Mouse (Mus musculus) hindbrain, embryonic 15.5 days (tissue): ENCODE measurements around the gene Zcrb1. TPM values are rescaled to one million over a fixed set of nuclear protein-coding genes. Genes with fewer than 3 reads are reported as not detected.
"Not testable (repeated sequence)": the region's sequence is repeated elsewhere in the genome, so short reads cannot be mapped to it uniquely, and the experiment has no call there.

Source experiments
- ATAC-seq: fragments of 200-750 bp; cut with Nextera tagmentation; 2 replicates; pipeline ENCODE4 v1.8.0; 2017; ENCODE audit warnings: low read depth, moderate number of reproducible peaks, moderate TSS enrichment; ENCODE audit not compliant: low FRiP score
- H3K27ac ChIP-seq: fragments of 300-500 bp; sonication (generic); replicated peaks from 2 replicates; pipeline ENCODE4 v1.5.1; 2015; ENCODE audit warnings: mild to moderate bottlenecking, inconsistent platforms
- H3K27me3 ChIP-seq: fragments of 300-500 bp; sonication (generic); 2 replicates; pipeline ENCODE4 v1.6.1; 2015; ENCODE audit warnings: control low read depth, inconsistent platforms
- H3K36me3 ChIP-seq: fragments of 300-500 bp; sonication (generic); 2 replicates; pipeline ENCODE4 v1.6.1; 2015; ENCODE audit warnings: control low read depth, inconsistent platforms
- H3K4me1 ChIP-seq: fragments of 300-500 bp; sonication (generic); replicated peaks from 2 replicates; pipeline ENCODE4 v1.6.1; 2015; ENCODE audit warnings: control low read depth, inconsistent platforms
- H3K4me2 ChIP-seq: fragments of 300-500 bp; sonication (generic); 2 replicates; pipeline ENCODE4 v1.6.1; 2015; ENCODE audit warnings: moderate library complexity, mild to moderate bottlenecking, inconsistent platforms
- H3K4me3 ChIP-seq: fragments of 300-500 bp; sonication (generic); 2 replicates; pipeline ENCODE4 v1.5.1; 2015; ENCODE audit warnings: mild to moderate bottlenecking, inconsistent platforms
- H3K9ac ChIP-seq: fragments of 300-500 bp; sonication (generic); 2 replicates; pipeline ENCODE4 v1.6.1; 2015; ENCODE audit warnings: inconsistent platforms
- H3K9me3 ChIP-seq: fragments of 300-500 bp; sonication (generic); 2 replicates; pipeline ENCODE4 v1.6.1; 2016; ENCODE audit warnings: control low read depth, inconsistent platforms
- WGBS: fragments of 180-500 bp; shearing (Covaris S2); methylation state at CpG from one replicate; pipeline ENCODE4 v1.1.7; 2015; 5-methylcytosine and 5-hydroxymethylcytosine counted together
- polyA plus RNA-seq: library from polyadenylated mRNA; unstranded; fragments of >200 nt; fragmentation: Nextera tagmentation; extraction: Ambion mirVana; gene quantifications from 2 replicates; pipeline ENCODE4 v1.2.1, GENCODE M21; 2015

Zcrb1 gene
- polyA plus RNA-seq, 1 experiment from 2014 or later = 147 TPM

- Histone ChIP-seq H3K4me3 (no peak overlapping the region), H3K4me1 (peaks cover 9% of the 10 kb centered on the region), H3K27ac (no peak overlapping the region), H3K4me2 (no peak overlapping the region), H3K27me3 (no peaks in the 10 kb centered on the region), H3K9me3 (no peaks in the 10 kb centered on the region), H3K36me3 (0 out of 2 replicates have a peak, but pooled peaks cover 1% of the 10 kb centered on the region), H3K9ac (no peak overlapping the region)
- ATAC-seq = no peak
- WGBS = 95% methylated on average over 7 of the region's 7 CpGs
Observed at GRCm38 (mm10) chr15:93405446-93405986, 7.4 kb upstream of the Zcrb1 start.

- Histone ChIP-seq H3K36me3 (no peaks in the 10 kb centered on the region), H3K27ac (no peak overlapping the region), H3K27me3 (no peaks in the 10 kb centered on the region), H3K4me2 (no peak overlapping the region), H3K9me3 (no peaks in the 10 kb centered on the region), H3K4me3 (no peak overlapping the region), H3K9ac (no peak overlapping the region), H3K4me1 (peaks cover 14% of the 10 kb centered on the region)
- no peak for ATAC-seq
Observed at GRCm38 (mm10) chr15:93404849-93405248, 6.7 kb upstream of the Zcrb1 start.

GRCm38 (mm10) chr15:93402730-93403129 lies 4.6 kb upstream of the Zcrb1 start:
- no peaks in the 10 kb centered on the region for H3K9me3 ChIP-seq
- no peak overlapping the region for H3K9ac ChIP-seq
- H3K4me3 ChIP-seq = no peak overlapping the region
- H3K36me3 ChIP-seq = no peaks in the 10 kb centered on the region
- no peak overlapping the region for H3K27ac ChIP-seq
- H3K27me3 ChIP-seq = no peaks in the 10 kb centered on the region
- H3K4me1 ChIP-seq = peaks cover 26% of the 10 kb centered on the region
- no peak overlapping the region for H3K4me2 ChIP-seq
- 94% methylated on average over 2 of the region's 2 CpGs for WGBS
- no peak for ATAC-seq

GRCm38 (mm10) chr15:93401446-93401845 lies 3.3 kb upstream of the Zcrb1 start:
- Histone ChIP-seq H3K27me3 (no peaks in the 10 kb centered on the region), H3K36me3 (no peaks in the 10 kb centered on the region), H3K4me1 (peaks cover 35% of the 10 kb centered on the region), H3K9me3 (no peaks in the 10 kb centered on the region), H3K4me2 (no peak overlapping the region), H3K9ac (no peak overlapping the region), H3K27ac (no peak overlapping the region), H3K4me3 (no peak overlapping the region)
- ATAC-seq = no peak
- 83% methylated on average over 4 of the region's 4 CpGs for WGBS

- peak overlapping the region; percentile 79 for H3K4me2 ChIP-seq
- H3K9me3 ChIP-seq = no peaks in the 10 kb centered on the region
- ATAC-seq = peak; percentile 16; the same call in 1 of the 2 replicates
- H3K27ac ChIP-seq = peak overlapping the region; percentile 86
- peak overlapping the region; percentile 92 for H3K9ac ChIP-seq
- H3K4me3 ChIP-seq = peak overlapping the region; percentile 97
- WGBS = under 1% methylated on average over 36 of the region's 36 CpGs
- peaks cover 7% of the 10 kb centered on the region; the same call in 1 of the 2 replicates for H3K36me3 ChIP-seq
- peaks cover 44% of the 10 kb centered on the region for H3K4me1 ChIP-seq
- no peaks in the 10 kb centered on the region for H3K27me3 ChIP-seq
Observed at GRCm38 (mm10) chr15:93398699-93399540, 786 bp upstream of the Zcrb1 start.

GRCm38 (mm10) chr15:93397269-93397668 lies 865 bp downstream of the Zcrb1 start:
- Histone ChIP-seq H3K9ac (peak overlapping the region; percentile 92), H3K4me1 (peaks cover 44% of the 10 kb centered on the region), H3K36me3 (peaks cover 21% of the 10 kb centered on the region; the same call in 1 of the 2 replicates), H3K27ac (no peak overlapping the region), H3K4me2 (peak overlapping the region; percentile 79), H3K4me3 (peak overlapping the region; percentile 97), H3K9me3 (no peaks in the 10 kb centered on the region), H3K27me3 (no peaks in the 10 kb centered on the region)
- WGBS = 1% methylated on average over 11 of the region's 11 CpGs
- ATAC-seq = no peak

- Histone ChIP-seq H3K27ac (no peak overlapping the region), H3K4me1 (no peaks in the 10 kb centered on the region), H3K4me2 (no peak overlapping the region), H3K36me3 (peaks cover 20% of the 10 kb centered on the region), H3K9me3 (no peaks in the 10 kb centered on the region), H3K9ac (no peak overlapping the region), H3K27me3 (no peaks in the 10 kb centered on the region), H3K4me3 (no peak overlapping the region)
- WGBS = 68% methylated on average over 5 of the region's 5 CpGs
- ATAC-seq = no peak
Observed at GRCm38 (mm10) chr15:93381337-93381736, 16.8 kb downstream of the Zcrb1 start.

GRCm38 (mm10) chr15:93379177-93379576 lies 19.0 kb downstream of the Zcrb1 start:
- Histone ChIP-seq H3K27me3 (no peaks in the 10 kb centered on the region), H3K9me3 (no peaks in the 10 kb centered on the region), H3K36me3 (peaks cover 5% of the 10 kb centered on the region), H3K9ac (no peak overlapping the region), H3K4me2 (no peak overlapping the region), H3K4me3 (no peak overlapping the region), H3K4me1 (no peaks in the 10 kb centered on the region), H3K27ac (no peak overlapping the region)
- no peak for ATAC-seq
- WGBS = 74% methylated on average over 3 of the region's 3 CpGs

- H3K9me3 ChIP-seq = no peaks in the 10 kb centered on the region
- H3K4me1 ChIP-seq = no peaks in the 10 kb centered on the region
- H3K36me3 ChIP-seq = no peaks in the 10 kb centered on the region
- no peaks in the 10 kb centered on the region for H3K27me3 ChIP-seq
- H3K9ac ChIP-seq = no peak overlapping the region
- H3K27ac ChIP-seq = no peak overlapping the region
- WGBS = 97% methylated on average over 5 of the region's 5 CpGs
- no peak overlapping the region for H3K4me3 ChIP-seq
- no peak for ATAC-seq
- no peak overlapping the region for H3K4me2 ChIP-seq
Observed at GRCm38 (mm10) chr15:93375696-93376095, 22.4 kb downstream of the Zcrb1 start.

GRCm38 (mm10) chr15:93372525-93373119 lies 25.5 kb downstream of the Zcrb1 start:
- not testable (repeated sequence) for H3K9me3 ChIP-seq, H3K36me3 ChIP-seq, H3K4me1 ChIP-seq, H3K4me2 ChIP-seq, H3K27ac ChIP-seq, H3K9ac ChIP-seq, H3K27me3 ChIP-seq, ATAC-seq, H3K4me3 ChIP-seq

GRCm38 (mm10) chr15:93371838-93372237 lies 26.3 kb downstream of the Zcrb1 start:
- Histone ChIP-seq H3K4me2 (no peak overlapping the region), H3K36me3 (no peaks in the 10 kb centered on the region), H3K9ac (no peak overlapping the region), H3K27me3 (no peaks in the 10 kb centered on the region), H3K4me1 (no peaks in the 10 kb centered on the region), H3K27ac (no peak overlapping the region), H3K9me3 (no peaks in the 10 kb centered on the region), H3K4me3 (no peak overlapping the region)
- ATAC-seq = no peak
- 92% methylated on average over 2 of the region's 2 CpGs for WGBS

- ATAC-seq = no peak
- no peaks in the 10 kb centered on the region for H3K4me1 ChIP-seq
- no peak overlapping the region for H3K4me2 ChIP-seq
- 77% methylated on average over 9 of the region's 9 CpGs for WGBS
- no peak overlapping the region for H3K4me3 ChIP-seq
- no peaks in the 10 kb centered on the region for H3K36me3 ChIP-seq
- no peak overlapping the region for H3K9ac ChIP-seq
- H3K27ac ChIP-seq = no peak overlapping the region
- no peaks in the 10 kb centered on the region for H3K9me3 ChIP-seq
- no peaks in the 10 kb centered on the region for H3K27me3 ChIP-seq
Observed at GRCm38 (mm10) chr15:93368558-93368957, 29.6 kb downstream of the Zcrb1 start.
